Mouse (Mus musculus): ENCODE results near the gene Dpp9. TPM values are rescaled to one million over a fixed set of nuclear protein-coding genes. Genes with fewer than 3 reads are reported as not detected.

Dpp9 gene
- total RNA-seq, 2 experiments from 2014 or later, result 70.7 to 74.1 TPM

GRCm38 (mm10) chr17:56148280-56148679 lies 70.4 kb downstream of the Dpp9 start:
- H3K4me3 ChIP-seq, result no peak overlapping the region
- H3K27ac ChIP-seq, result no peak overlapping the region
- DNase-seq (ENCODE audit: extremely low spot score in 1 of 2, low spot score in 2 of 2), result no peak
- no peak for TF ChIP-seq CTCF (IDR thresholded peaks at IDR 0.05)
- intact Hi-C loops (cut with DNase I), result no loop called here

- DNase-seq (ENCODE audit: extremely low spot score in 1 of 2, low spot score in 2 of 2), result no peak
- intact Hi-C loops (cut with DNase I), result no loop called here
- Histone ChIP-seq H3K4me3 (no peak overlapping the region), H3K27ac (no peak overlapping the region)
- no peak for TF ChIP-seq CTCF (IDR thresholded peaks at IDR 0.05)
Measured at GRCm38 (mm10) chr17:56147420-56147819, 71.3 kb downstream of the Dpp9 start.

GRCm38 (mm10) chr17:56146131-56146530 lies 72.6 kb downstream of the Dpp9 start:
- TF ChIP-seq CTCF (IDR thresholded peaks at IDR 0.05), result no peak
- Histone ChIP-seq H3K27ac (no peak overlapping the region), H3K4me3 (no peak overlapping the region)
- intact Hi-C loops (cut with DNase I), result no loop called here
- no peak for DNase-seq (ENCODE audit: extremely low spot score in 1 of 2, low spot score in 2 of 2)

GRCm38 (mm10) chr17:56144546-56144945 lies 74.2 kb downstream of the Dpp9 start:
- TF ChIP-seq CTCF (IDR thresholded peaks at IDR 0.05), result no peak
- H3K27ac ChIP-seq, result no peak overlapping the region
- intact Hi-C loops (cut with DNase I), result no loop called here
- DNase-seq (ENCODE audit: extremely low spot score in 1 of 2, low spot score in 2 of 2), result no peak
- H3K4me3 ChIP-seq, result no peak overlapping the region

GRCm38 (mm10) chr17:56141702-56142605 lies 76.8 kb downstream of the Dpp9 start:
- TF ChIP-seq CTCF (IDR thresholded peaks at IDR 0.05), result no peak
- Histone ChIP-seq H3K27ac (peak overlapping the region; percentile 82), H3K4me3 (peak overlapping the region; percentile 63)
- intact Hi-C loops (cut with DNase I), result no loop called here
- peak; percentile 66 to 81 for DNase-seq (ENCODE audit: extremely low spot score in 1 of 2, low spot score in 2 of 2)

- H3K27ac ChIP-seq, result peak within 1 kb of the TSS; percentile 95
- DNase-seq (ENCODE audit: extremely low spot score in 1 of 2, low spot score in 2 of 2), result peak; percentile 84 to 90
- peak within 1 kb of the TSS; percentile 76 for H3K4me3 ChIP-seq
- intact Hi-C loops (cut with DNase I), result no loop called here
- no peak for TF ChIP-seq CTCF (IDR thresholded peaks at IDR 0.05)
Measured at GRCm38 (mm10) chr17:56139858-56140595, 78.7 kb downstream of the Dpp9 start, which contains the start of gene Sema6b. TSS of gene Sema6b (minus strand) at chr17:56140343.

- no peak for DNase-seq (ENCODE audit: extremely low spot score in 1 of 2, low spot score in 2 of 2)
Measured at GRCm38 (mm10) chr17:56139355-56139754, 79.3 kb downstream of the Dpp9 start.

GRCm38 (mm10) chr17:56137839-56138613 lies 80.7 kb downstream of the Dpp9 start:
- TF ChIP-seq CTCF (IDR thresholded peaks at IDR 0.05), result no peak
- H3K27ac ChIP-seq, result no peak overlapping the region
- intact Hi-C loops (cut with DNase I), result no loop called here
- H3K4me3 ChIP-seq, result peak overlapping the region; percentile 76
- no peak for DNase-seq (ENCODE audit: extremely low spot score in 1 of 2, low spot score in 2 of 2)

More at GRCm38 (mm10) chr17:56139355-56139754, 79.3 kb downstream of the Dpp9 start:
- H3K4me3 ChIP-seq, result peak overlapping the region; percentile 76
- intact Hi-C loops (cut with DNase I), result no loop called here
- H3K27ac ChIP-seq, result peak overlapping the region; percentile 95
- TF ChIP-seq CTCF (IDR thresholded peaks at IDR 0.05), result no peak

Small RNA genes lying within 50 kb of the gene (microRNA-seq; reads per million reads assigned to microRNA genes)
- gene Gm44397, result 0 reads per million in 2 experiments
- 1,171 to 2,074 reads per million in 2 experiments for gene Mir7b

Other genes with a start within 250 kb of the Dpp9 start
- 10 to 100 TPM; 36.7 to 40.1 TPM for gene Shd, start 248.4 kb downstream of the Dpp9 start, total RNA-seq (2021)
- 10 to 100 TPM; 88.7 to 90.6 TPM for gene Fsd1, start 232.4 kb downstream of the Dpp9 start, total RNA-seq (2021)
- gene Stap2, start 213.3 kb downstream of the Dpp9 start, total RNA-seq (2021), result 1 to 10 TPM; 2.5 to 3.1 TPM
- 10 to 100 TPM; 90.8 to 91.2 TPM for gene Mpnd, start 213.2 kb downstream of the Dpp9 start, total RNA-seq (2021)
- gene Sh3gl1, start 182.3 kb downstream of the Dpp9 start, total RNA-seq (2021), result 10 to 100 TPM; 38.9 to 43.2 TPM
- 1 to 10 TPM; 1.6 to 2.0 TPM for gene Chaf1a, start 178.5 kb downstream of the Dpp9 start, total RNA-seq (2021)
- gene Ubxn6, start 143.9 kb downstream of the Dpp9 start, total RNA-seq (2021), result 10 to 100 TPM; 91.2 to 98.3 TPM
- gene Hdgfl2, start 139.3 kb downstream of the Dpp9 start, total RNA-seq (2021), result 100 to 1,000 TPM; 102 to 109 TPM
- 1 to 10 TPM; 5.0 to 7.4 TPM for gene Plin4, start 109.1 kb downstream of the Dpp9 start, total RNA-seq (2021)
- gene Plin5, start 101.3 kb downstream of the Dpp9 start, total RNA-seq (2021), result under 1 TPM; 0.38 to 0.68 TPM
- 1 to 10 TPM; 4.2 to 6.1 TPM for gene Lrg1, start 96.9 kb downstream of the Dpp9 start, total RNA-seq (2021)
- 100 to 1,000 TPM; 117 to 125 TPM for gene Sema6b, start 78.6 kb downstream of the Dpp9 start, total RNA-seq (2021)
- gene Tnfaip8l1, start 56.4 kb downstream of the Dpp9 start, total RNA-seq (2021), result 1 to 10 TPM; 7.5 to 8.7 TPM
- gene Mydgf, start 35.0 kb downstream of the Dpp9 start, total RNA-seq (2021), result 10 to 100 TPM; 39.5 to 41.2 TPM
- gene Fem1a, start 37.9 kb upstream of the Dpp9 start, total RNA-seq (2021), result 10 to 100 TPM; 31.8 to 34.6 TPM
- 1 to 10 TPM; 6.9 to 7.2 TPM for gene Ticam1, start 57.9 kb upstream of the Dpp9 start, total RNA-seq (2021)
- 10 to 100 TPM in 1 of 2 experiments, 1 to 10 TPM in 1; 7.7 to 11.4 TPM for gene Plin3, start 74.0 kb upstream of the Dpp9 start, total RNA-seq (2021)
- gene Arrdc5, start 81.4 kb upstream of the Dpp9 start, total RNA-seq (2021), result not detected
- gene Uhrf1, start 84.4 kb upstream of the Dpp9 start, total RNA-seq (2021), result under 1 TPM; 0.70 to 0.91 TPM
- 10 to 100 TPM; 66.2 to 71.8 TPM for gene Kdm4b, start 107.2 kb upstream of the Dpp9 start, total RNA-seq (2021)